Mouse (Mus musculus) adrenal gland, adult 18-20 months (tissue): ENCODE data around the gene Akap13. TPM values are rescaled to one million over a fixed set of nuclear protein-coding genes. Genes with fewer than 3 reads are reported as not detected.

Source experiments
- DNase-seq, 2 experiments: peaks; one replicate each; pipeline ENCODE4 v3.0.0; 2021 to 2022; ENCODE audit warnings: low spot score in 2 of 2
- total RNA-seq, 2 experiments: library from RNA; stranded (reverse); gene quantifications; 1 replicate in 1 of 2; 2 replicates in 1 of 2; pipeline ENCODE4 v1.2.3; 2021

Akap13 gene
- total RNA-seq, 2 experiments from 2014 or later, result 72.4 to 79.4 TPM

- peak in 1 of 2 experiments; percentile 1 for DNase-seq
Observed at GRCm38 (mm10) chr7:75629669-75630068, 174.3 kb downstream of the Akap13 start.

- no peak for DNase-seq
Observed at GRCm38 (mm10) chr7:75632941-75633340, 177.6 kb downstream of the Akap13 start.

- no peak for DNase-seq
Observed at GRCm38 (mm10) chr7:75633393-75633792, 178.1 kb downstream of the Akap13 start.

- no peak for DNase-seq
Observed at GRCm38 (mm10) chr7:75633807-75634526, 178.6 kb downstream of the Akap13 start.

DNA sequence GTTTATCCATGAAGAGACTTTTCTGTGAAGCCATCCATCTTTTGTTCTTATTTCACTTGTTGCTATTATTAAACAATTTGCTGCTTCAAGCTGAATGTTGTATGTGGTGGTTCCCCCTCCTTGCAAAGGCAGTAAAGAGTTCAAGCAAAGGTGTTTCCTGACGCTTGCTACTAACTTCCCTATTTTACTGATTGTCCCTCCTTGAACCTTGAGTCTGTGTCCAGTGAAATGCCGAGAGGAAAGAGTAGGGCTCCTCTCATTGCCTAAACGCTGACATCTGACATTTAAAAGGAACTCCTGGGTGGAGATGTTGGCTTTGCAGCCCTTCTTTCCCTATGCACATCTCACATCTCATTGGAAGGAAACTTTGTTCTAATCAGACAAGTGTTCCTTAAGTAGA lies 183.4 kb downstream of the Akap13 start:
- no peak for DNase-seq

- DNase-seq, result peak; percentile 77 to 80
Observed at GRCm38 (mm10) chr7:75639541-75639940, 184.2 kb downstream of the Akap13 start.

DNA sequence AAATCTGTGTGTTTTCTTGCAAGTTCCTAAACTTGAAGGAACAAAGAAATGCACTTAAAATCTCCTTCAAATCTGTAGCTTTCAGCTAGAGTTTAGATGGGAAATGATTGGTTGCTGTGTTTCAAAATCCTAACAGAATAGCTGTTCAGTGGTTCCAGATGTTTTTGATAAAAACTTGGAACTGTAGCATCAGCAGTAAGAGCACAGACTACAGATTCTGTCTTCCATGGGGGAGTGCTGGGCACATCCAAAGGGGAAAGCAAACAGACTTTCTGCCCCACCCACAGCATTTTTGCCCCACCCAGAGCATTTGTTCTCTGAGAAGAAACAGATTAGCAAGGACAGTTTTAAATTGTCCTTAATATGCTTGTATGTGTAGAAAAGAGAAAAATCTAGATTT lies 184.7 kb downstream of the Akap13 start:
- DNase-seq, result no peak

DNA sequence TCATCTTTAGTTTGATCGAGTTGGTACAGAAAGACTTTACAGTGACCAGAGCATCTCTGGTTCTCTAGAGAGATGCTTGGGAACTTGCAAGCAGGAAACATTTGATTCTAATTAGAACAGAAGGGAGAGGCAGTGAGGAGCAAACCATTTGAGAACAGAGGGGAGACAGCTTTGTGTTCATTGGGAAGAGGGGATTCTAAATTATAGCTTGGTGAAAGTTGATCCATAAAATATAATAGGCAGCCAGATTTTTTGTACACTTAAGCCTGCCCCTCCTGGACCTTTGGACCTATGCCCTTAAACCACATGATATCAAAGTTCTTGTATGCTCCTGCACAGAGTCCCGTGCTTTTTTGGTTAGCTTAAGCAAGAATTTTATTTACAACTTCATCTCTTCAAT lies 185.3 kb downstream of the Akap13 start:
- no peak for DNase-seq

DNA sequence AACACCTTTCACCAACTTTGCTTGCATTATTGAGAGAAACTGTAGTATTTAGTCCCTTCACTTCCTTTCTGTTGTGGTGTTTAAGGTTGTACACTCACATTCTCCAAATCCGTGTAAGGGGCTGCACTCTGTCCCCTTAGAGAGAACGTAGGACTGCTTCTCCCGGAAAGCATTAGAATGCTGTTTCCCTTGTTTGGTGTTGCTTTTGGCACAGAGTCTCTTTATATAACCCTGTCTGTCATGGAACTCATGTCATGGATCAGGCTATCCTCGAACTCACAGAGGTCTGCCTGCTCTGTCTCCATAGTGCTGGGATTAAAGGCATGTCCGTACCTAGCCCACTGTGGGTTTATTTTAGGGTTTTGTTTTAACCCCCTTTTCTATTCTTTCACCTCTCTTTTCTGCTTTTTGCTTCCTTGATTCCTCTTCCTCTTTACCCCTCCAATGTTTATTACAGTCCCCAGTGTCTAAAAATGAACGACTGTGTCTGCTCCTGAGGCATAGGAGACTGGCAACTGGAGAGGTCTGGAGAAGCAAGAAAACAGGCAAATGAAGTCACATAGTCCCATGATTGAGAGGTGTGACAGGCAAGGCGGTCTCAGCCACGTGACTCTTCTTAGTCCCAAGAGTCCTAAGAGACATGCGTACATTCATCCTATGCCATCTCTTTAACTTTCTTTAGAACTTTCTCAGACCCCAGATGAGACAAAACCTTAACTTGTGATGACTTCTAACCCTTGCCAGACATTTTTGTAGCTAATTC lies 186.3 kb downstream of the Akap13 start:
- DNase-seq, result no peak

GRCm38 (mm10) chr7:75642178-75642777 lies 186.9 kb downstream of the Akap13 start:
- DNase-seq, result peak; percentile 50 to 51

- DNase-seq, result no peak
Observed at GRCm38 (mm10) chr7:75642846-75643563, 187.7 kb downstream of the Akap13 start.

- DNase-seq, result no peak
Observed at GRCm38 (mm10) chr7:75643986-75644385, 188.7 kb downstream of the Akap13 start.

- no peak for DNase-seq
Observed at GRCm38 (mm10) chr7:75644585-75644984, 189.3 kb downstream of the Akap13 start.

GRCm38 (mm10) chr7:75645156-75645933 lies 190.0 kb downstream of the Akap13 start:
- DNase-seq, result no peak

GRCm38 (mm10) chr7:75648051-75648450 lies 192.7 kb downstream of the Akap13 start:
- DNase-seq, result no peak

DNA sequence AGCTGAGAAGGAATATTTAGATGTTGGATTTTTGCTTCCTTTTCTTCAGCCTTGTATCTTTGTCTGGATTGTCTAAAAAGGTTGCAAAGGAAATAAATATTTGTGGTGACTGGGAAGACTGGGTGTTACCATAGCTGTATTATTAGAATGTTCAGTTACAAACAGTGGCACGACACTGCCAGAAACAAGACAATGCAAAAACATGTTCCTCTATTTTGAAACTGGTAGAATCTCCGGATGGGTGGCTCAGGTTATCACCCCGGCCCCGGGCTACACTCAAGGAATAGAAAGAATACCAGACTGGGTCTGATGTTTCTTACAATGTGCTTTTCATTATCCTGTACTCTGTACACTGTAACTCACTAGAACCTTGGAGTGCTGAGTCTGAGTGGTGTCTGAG lies 193.6 kb downstream of the Akap13 start:
- no peak for DNase-seq

GRCm38 (mm10) chr7:75649966-75650365 lies 194.6 kb downstream of the Akap13 start:
- DNase-seq, result no peak

GRCm38 (mm10) chr7:75653684-75654317 lies 198.5 kb downstream of the Akap13 start:
- no peak for DNase-seq

GRCm38 (mm10) chr7:75655180-75656074 lies 200.1 kb downstream of the Akap13 start:
- DNase-seq, result no peak
